Mouse (Mus musculus) mature B cell (primary cell): Measurements from ENCODE around the gene Timm29.
"Not testable (repeated sequence)": the region's sequence is repeated elsewhere in the genome, so short reads cannot be mapped to it uniquely, and the experiment has no call there.

Experiments
- in situ Hi-C: fragments of 300-500 bp; cut with MboI; formaldehyde crosslinking; loops from 2 replicates; pipeline ENCODE4 v1.14.3; 2019

Timm29 gene

DNA sequence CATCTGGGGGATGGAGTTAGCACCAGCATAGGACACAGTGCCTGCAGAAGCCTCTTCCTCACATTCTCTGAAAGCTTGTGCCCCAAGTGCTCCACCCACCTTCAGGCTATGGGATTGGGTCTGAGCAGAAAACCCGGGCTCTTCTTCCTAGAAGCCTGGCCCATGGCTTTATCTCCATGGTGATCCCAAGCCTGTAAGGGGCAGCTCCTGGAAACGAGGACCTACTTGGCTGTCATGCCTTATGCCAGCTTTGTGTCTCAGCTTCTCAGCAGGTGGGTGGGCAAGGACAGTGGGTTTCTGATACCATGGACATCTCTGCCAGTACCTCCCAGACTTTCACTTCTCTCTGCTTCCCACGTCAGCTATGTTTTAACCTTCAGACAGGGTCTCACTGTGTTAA lies 14.3 kb upstream of the Timm29 start:
- in situ Hi-C loops = no loop called here

DNA sequence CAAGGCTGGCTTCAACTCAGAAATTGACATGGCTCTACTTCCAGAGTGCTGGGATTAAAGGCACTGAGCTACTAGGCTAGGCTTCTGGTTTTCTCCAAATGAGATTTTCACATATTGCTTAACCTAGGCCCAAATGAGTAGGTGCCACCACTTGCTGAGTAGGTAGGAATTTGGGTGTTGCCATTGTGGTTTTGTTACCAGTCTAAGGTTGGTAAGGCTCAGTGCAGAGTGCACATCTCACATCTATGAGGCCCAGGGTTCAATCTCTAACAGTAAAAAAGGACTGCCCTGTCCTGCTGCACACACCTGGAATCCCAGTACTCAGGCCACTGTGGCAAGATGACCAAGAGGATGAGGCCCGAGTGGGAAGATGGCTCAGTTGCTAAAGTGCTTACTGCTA lies 7.1 kb upstream of the Timm29 start:
- in situ Hi-C loops = no loop called here

DNA sequence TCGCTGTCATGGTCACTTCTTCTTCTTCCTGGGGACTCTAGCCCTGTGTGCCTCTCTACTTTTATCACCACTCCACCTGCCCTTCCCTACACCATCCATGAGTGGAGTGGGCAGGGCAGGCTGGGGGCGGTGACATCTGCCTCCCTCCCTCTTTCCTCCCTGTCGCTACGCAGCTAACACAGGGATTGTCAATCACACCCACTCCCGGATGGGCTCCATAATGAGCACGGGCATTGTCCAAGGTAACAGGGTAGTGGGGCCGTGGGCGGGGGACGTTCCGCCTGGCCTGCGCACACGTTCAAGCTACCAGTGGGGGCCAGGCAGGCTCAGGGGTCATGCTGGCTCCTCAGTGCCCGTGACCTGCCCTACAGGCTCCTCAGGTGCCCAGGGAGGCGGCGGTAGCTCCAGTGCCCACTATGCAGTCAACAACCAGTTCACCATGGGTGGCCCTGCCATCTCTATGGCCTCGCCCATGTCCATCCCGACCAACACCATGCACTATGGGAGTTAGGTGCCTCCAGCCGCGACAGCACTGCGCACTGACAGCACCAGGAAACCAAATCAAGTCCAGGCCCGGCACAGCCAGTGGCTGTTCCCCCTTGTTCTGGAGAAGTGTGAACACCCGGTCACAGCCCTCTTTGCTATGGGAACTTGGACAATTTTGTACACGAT lies 4.7 kb upstream of the Timm29 start:
- in situ Hi-C loops = no loop called here

DNA sequence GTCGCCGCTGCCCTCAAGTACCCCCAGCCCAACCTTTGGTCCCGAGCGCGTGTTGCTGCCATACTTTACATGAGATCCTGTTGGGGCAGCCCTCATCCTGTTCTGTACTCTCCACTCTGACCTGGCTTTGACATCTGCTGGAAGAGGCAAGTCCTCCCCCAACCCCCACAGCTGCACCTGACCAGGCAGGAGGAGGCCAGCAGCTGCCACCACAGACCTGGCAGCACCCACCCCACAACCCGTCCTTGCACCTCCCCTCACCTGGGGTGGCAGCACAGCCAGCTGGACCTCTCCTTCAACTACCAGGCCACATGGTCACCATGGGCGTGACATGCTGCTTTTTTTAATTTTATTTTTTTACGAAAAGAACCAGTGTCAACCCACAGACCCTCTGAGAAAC lies 4.2 kb upstream of the Timm29 start:
- in situ Hi-C loops = no loop called here

DNA sequence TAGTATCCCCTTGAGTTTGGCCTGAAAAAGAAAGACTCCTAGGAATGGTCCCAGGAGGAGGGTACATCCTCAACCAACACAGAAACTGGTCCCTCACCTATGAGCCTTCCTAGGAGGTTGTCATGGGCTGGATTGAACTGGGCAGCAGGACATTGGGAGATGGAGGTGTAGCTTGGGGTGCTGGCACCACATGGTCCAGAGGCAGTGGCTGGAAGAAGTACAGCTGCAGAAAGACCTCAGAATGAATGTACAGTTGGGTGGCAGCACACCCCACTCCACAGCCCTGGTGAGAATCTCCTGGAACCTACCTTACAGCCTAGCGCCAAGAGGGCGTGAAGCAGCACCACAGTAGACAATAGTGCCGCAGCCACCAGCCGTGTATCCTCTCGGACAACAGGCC lies 3.0 kb upstream of the Timm29 start:
- in situ Hi-C loops = no loop called here

DNA sequence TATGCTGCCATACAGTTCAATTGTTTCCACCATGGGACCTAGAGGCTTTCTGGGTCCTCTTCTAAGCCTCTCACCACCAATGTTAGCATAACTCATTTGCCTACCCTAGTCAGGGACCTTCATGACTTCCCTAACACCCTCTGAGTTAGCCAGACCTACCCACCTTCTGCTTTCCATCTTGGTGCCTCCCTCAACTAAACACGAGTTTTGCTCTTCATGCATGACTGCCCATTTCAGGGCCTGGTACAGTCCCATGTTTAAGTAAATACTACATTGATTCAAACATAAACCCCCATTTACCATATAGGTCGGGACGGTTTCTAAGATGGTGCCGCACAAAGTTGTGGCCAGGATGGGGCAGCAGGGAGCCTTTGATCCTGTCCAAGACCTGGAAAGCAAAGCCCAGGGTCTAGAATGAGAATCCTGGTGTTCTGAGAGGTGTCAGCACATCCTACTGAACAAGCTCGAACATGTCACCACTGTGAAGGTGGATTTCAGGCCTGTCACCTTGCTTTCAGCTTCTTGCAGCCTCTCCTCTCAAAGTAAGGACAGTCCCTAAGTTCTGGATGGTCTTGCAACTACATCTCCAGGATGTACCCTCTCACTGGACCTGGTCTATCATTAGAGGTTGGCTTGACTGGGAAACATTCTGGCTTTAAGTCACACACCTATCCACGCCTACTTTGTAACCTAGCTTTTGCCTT lies 1.2 kb upstream of the Timm29 start:
- in situ Hi-C loops = no loop called here

DNA sequence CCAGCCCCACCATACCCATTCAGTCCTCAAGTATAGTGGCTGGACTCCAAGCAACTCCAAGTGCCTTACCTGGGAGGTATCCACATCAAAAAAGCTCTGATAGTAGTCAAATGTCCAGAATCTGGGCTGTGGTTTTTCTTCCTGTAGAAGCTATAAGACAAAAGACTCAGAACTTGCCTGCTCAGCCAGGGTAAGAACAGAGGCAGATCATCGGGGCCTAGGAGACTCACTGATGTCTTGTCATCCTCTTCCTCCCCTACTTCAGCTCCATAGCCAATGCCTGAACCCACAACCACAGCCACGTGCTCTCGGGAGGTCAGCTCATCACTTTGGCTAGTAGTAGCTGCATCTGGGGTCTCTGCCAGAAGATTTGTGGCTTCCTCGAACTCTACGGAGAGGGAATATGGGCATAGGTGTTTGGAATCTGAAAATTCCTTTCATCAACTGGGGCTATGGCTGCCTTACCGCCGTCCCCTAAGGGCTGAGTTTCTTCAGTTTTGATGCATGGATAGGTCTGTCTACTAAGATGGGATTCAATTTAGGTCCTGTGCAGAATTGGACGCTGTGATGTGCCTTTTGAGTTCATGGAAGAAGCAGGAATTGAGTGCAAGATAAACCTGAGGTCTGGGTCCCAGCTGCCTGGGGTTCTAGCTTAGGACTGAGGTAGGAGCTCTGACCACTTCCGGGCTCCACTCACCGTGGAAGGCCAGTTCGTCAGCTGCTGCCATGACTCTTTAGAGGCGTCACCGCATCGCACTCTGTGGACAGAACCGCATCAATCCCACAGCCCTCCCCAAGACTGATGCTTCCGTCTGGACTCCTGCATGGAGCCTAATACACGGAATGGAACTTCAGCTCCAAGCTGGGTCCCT lies 455 bp upstream of the Timm29 start:
- in situ Hi-C loops = no loop called here

DNA sequence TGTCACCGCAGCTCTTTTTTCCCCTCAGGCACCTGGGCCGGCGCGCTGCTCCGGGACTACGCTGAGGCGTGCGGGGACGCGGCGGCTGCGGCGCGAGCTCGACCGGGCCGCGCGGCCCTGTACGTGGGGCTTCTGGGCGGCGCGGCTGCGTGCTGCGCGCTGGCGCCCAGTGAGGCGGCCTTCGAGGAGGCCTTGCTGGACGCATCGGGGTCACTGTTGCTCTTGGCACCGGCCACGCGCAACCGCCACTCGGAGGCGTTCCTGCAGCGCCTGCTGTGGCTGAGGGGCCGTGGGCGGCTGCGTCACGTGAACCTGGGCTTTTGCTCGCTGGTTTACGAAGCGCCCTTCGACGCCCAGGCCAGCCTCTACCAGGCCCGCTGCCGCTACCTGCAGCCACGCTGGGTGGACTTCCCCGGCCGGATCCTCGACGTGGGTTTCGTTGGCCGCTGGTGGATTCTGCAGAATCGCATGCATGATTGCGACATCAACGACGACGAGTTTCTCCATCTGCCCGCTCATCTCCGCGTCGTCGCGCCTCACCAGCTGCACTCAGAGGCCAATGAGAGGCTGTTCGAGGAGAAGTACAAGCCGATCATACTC lies 700 bp downstream of the Timm29 start:
- in situ Hi-C loops = no loop called here

DNA sequence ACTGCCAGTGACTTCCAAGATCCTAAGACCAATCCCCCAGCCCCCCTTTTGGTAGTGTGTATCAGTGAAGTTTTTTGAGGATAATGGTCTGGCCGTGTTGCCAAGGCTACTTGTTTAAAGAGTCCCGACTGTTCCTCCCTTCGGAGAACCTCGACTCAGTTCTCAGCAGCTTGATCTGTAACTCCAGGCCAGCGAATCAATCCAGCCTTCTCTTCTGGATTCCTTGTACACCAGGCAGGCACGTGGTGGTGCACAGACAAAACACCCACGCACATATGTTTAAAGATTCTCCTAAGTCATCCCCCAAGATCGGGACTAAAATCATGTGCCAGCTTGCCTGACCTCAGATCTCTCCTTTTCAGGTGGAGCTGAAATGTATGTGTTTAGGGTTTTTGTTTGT lies 1.8 kb downstream of the Timm29 start:
- in situ Hi-C loops = not testable (repeated sequence)

DNA sequence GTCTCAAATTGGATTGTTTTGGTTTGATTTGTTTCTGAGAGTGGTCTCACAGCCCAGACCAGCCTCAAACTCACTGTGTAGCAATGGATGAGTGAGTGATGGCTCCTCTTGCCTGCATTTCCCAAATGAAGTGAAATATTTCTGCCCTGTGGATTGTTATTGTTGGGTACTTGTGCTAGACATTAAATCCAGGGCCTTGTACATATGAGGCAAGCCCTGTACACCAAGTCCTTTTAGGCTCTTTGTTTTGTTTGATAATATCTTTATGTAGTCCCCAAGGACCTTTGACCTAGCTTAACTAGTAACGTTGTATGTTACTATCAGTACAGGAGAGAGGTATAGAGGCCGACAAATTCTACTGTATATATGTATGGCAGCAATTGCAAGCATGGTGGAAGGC lies 2.3 kb downstream of the Timm29 start:
- in situ Hi-C loops = no loop called here

DNA sequence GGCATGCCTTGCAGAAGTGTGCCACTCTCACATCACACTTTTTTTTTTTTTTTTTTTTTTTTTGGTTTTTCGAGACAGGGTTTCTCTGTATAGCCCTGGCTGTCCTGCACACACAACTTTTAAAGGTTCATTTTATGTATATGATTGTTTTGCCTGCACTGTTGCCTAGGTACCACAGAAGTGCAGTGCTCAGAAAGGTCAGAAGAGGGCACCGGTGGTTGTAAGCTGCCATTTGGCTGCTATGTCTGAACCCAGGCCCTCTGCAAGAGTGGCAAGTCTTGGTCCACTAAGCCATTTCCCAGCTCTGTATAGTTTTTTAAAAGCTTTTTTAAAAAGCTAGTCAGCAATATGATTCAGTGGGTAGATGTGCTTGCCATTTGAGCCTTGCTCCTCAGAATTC lies 5.7 kb downstream of the Timm29 start:
- in situ Hi-C loops = no loop called here

DNA sequence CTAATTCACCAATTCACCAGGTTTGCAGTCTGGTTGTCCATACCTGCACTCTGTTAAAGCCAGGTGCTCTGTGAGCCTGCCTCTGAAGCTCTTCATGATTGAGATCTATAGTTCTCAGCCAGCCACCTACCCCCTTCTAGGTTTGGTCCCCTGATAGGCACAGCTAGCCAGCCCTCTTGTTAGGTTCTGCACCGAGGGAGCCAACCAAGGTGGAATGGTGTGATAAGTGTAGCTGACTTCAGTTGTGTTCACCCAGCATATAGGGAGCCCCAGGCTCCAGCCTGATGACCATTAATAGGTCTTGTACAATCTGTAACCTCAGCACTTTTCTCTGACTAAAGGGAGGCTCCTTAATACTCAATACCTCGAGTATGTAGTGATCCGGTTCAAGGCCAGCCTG lies 7.7 kb downstream of the Timm29 start:
- in situ Hi-C loops = no loop called here

DNA sequence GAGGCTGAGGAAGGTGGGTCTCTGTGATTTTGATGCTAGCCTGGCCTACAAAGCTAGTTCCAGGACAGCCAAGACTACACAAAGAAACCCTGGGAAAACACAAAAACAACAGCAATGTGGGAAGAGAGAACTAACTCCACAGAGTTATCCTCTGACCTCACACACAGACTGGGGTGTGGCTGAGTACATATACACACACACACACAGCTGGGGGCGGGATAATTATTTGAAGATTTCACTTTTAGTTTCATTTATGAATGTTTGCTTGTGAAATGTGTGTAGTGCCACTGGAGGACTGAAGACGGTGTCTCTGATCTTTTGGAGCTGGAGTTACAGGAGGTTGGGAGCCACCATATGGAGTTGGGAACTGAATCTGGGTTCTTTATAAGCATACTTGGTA lies 8.6 kb downstream of the Timm29 start:
- in situ Hi-C loops = no loop called here

DNA sequence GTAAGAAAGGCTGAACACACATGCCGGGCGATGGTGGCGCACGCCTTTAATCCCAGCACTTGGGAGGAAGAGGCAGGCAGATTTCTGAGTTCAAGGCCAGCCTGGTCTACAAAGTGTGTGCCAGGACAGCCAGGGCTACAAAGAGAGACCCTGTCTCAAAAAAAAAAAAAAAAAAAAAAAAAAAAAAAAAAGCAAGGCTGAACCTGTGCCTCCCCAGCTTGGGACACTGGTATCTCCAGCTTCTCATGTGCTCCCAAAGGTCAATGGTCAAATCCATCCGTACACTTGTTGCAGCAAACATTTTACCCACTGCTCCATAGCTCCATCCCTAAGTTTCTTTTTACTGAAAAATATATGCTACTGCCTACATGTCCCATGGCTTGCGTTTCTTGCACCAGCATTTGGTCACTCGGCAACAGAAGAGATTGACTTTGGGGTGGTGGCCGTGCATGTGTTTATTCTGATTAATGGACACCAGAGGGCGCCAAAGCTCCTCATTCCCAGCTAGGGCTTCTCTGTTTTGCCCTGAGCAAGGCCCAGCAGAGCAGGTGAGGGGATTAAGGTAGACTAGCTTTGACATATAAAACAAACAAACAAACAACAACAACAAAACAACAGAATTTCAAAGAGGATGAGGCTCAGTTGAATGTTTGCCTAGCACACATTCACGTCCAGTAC lies 9.3 kb downstream of the Timm29 start:
- in situ Hi-C loops = no loop called here

DNA sequence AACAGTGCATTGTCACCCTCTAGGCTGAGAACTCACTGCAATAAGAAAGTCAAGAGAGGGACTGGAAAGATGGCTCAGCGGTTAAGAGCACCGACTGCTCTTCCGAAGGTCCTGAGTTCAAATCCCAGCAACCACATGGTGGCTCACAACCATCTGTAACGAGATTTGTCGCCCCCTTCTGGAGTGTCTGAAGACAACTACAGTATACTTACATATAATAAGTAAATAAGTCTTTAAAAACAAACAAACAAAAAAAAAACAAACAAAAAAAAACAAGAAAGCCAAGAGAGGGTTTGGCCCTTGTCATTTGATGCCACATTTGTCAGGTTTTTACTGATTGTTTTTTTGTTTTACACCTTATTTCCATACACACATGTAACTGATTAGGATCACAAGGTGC lies 11.6 kb downstream of the Timm29 start:
- in situ Hi-C loops = no loop called here

DNA sequence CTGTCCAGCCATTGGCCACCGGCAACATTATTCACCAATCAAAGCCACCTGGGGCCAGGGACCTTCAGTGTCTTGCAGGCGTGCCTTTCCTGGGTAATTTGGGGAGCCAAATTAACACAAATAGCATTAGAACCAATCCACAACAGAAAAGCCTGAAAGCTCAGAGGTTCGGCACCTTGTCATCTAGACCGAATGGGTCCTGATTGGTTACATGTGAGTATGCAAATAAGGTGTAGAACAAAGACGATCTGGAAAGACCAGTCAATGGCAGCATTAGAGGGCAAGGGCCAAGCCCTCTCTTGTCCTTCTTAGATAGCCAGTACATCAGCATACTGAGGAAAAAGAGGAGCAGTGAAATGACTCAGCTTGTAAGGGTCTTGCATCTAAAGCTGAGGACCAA lies 13.3 kb downstream of the Timm29 start:
- in situ Hi-C loops = no loop called here

DNA sequence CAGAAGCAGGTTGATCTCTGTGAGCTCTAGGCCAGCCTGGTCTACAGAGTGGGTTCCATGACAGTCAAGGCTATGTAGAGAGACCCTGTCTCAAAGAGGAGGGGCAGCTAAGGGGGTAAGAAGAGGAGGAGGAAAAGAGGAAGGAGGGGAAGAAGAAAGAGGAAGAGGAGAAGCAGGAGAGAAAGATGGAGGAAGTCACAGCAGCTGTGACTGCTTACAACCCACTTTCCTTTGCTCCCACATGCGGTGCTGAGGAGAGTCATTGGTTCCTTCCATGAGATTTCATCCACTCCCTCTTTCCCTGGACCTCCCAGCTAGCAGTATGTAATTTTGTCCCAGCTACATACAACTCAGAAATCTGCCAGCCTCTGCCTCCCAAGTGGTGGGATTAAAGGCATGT lies 14.1 kb downstream of the Timm29 start:
- in situ Hi-C loops = no loop called here

DNA sequence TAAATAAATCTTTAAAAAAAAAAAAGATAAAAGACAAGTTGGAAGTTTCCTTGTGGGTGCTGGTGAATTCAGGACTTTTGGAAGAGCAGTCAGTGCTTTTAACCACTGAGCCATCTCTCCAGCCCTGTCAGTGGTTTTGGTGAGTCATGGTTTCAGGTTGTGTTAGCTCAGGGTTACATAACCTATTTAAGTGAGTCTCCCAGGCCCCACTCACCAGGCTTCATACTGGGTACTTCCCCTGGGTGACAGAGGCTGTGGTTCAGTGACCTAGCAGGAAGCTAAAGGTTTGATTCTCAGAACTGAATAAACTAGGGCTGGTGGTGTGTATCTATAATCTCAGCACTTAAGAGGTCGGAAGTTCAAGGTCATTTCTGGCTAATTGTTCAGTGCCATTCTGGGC lies 17.3 kb downstream of the Timm29 start:
- in situ Hi-C loops = no loop called here

DNA sequence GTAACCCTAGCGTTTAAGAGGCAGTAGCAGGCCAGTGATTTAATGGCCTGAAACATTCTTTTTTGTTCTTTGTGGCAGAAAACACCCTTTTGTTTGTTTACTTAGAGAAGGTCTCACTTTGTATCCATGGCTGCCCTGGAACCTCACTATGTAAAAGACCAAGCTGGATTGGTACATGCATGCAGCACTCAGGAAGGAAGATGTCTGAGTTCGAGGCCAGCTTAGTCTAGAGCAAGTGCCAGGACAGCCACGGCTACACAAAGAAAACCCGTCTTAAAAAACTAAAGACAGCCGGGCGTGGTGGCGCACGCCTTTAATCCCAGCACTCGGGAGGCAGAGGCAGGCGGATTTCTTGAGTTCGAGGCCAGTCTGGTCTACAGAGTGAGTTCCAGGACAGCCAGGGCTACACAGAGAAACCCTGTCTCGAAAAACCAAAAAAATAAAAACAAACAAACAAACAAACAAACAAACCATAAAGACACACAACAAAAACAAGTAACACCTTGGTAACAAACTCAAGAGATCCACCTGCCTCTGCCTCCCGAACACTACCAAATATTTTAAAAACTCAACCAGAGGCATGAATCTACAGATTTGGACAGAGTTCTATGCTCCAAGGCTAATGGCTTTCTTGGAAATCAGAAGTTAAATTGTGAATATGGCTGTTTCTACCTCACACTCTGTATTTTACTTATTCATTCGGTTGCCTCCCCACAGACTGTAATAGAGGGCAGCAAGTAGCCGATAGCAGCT lies 22.5 kb downstream of the Timm29 start:
- in situ Hi-C loops = no loop called here

DNA sequence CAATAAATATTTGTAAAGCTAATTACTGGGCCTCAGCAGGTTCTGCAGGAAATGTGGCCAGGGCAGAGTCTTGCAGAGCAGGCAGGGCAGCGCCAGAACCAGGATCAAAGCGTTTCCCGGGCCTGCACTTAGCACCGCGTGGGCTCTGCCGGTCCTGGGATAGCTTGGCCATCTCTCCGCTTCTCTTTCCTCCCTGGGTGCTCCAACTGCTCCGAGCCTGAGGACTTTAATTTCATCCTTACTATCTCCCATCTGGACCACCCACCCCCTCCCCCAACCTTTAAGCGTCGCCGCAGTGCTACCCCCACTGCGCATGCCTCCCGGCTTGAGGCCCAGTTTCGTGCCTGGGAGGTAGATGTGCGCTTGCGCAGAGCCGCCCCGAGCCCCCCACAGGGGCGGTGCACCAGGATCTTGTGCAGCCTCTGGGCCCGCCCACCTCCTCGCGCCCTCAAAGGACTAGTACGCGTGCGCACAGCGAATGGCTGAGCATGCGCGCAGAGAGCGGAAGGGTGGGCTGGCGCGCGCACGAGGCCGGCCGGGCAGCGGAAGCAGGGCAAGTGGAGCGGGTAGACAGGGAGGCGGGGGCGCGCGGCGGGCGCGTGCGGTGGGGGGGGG lies 23.2 kb downstream of the Timm29 start, which contains the start of gene Smarca4:
Gene Smarca4, plus strand, starts transcription at position 553 of the 615 bp plus-strand sequence.
- in situ Hi-C loops = no loop called here
